Mouse (Mus musculus) intestine, postnatal 0 days (tissue): ENCODE data around the gene Rab10. TPM values are rescaled to one million over a fixed set of nuclear protein-coding genes. Genes with fewer than 3 reads are reported as not detected.

Source experiments
- ATAC-seq: fragments of 200-750 bp; cut with Nextera tagmentation; 2 replicates; pipeline ENCODE4 v1.8.0; 2017; ENCODE audit warnings: mild to moderate bottlenecking, moderate TSS enrichment, moderate library complexity
- H3K27ac ChIP-seq: fragments of 300-500 bp; sonication (generic); 2 replicates; pipeline ENCODE4 v1.5.1; 2014; ENCODE audit warnings: mild to moderate bottlenecking, low read depth, low read length, moderate library complexity
- H3K27me3 ChIP-seq: fragments of 300-500 bp; sonication (generic); replicated peaks from 2 replicates; pipeline ENCODE4 v1.6.1; 2014; ENCODE audit warnings: low read length, mixed read lengths; ENCODE audit not compliant: control insufficient read depth, insufficient read depth
- H3K36me3 ChIP-seq: fragments of 300-500 bp; sonication (generic); 2 replicates; pipeline ENCODE4 v1.6.1; 2014; ENCODE audit warnings: mild to moderate bottlenecking, moderate library complexity; ENCODE audit not compliant: control insufficient read depth, insufficient read depth
- H3K4me1 ChIP-seq: fragments of 300-500 bp; sonication (generic); replicated peaks from 2 replicates; pipeline ENCODE4 v1.6.1; 2014; ENCODE audit warnings: antibody characterized with exemption, low read length, mixed read lengths; ENCODE audit not compliant: control insufficient read depth, insufficient read depth
- H3K4me2 ChIP-seq: fragments of 300-500 bp; sonication (generic); replicated peaks from 2 replicates; pipeline ENCODE4 v1.6.1; 2014; ENCODE audit warnings: low read depth, mild to moderate bottlenecking, moderate library complexity
- H3K4me3 ChIP-seq: fragments of 300-500 bp; sonication (generic); 2 replicates; pipeline ENCODE4 v1.5.1; 2014; ENCODE audit warnings: low read depth, low read length
- H3K9ac ChIP-seq: fragments of 300-500 bp; sonication (generic); 2 replicates; pipeline ENCODE4 v1.6.1; 2014; ENCODE audit warnings: mild to moderate bottlenecking, low read depth, low read length
- H3K9me3 ChIP-seq: fragments of 300-500 bp; sonication (generic); 2 replicates; pipeline ENCODE4 v1.6.1; 2016; ENCODE audit warnings: mixed run types; ENCODE audit not compliant: control insufficient read depth
- CTCF ChIP-seq: sonication (generic); IDR thresholded peaks from 2 replicates; pipeline ENCODE4 v1.5.1; 2016; ENCODE audit warnings: low read depth, mild to moderate bottlenecking, control low read depth, antibody characterized with exemption, moderate library complexity
- WGBS: fragments of 180-500 bp; shearing (Covaris S2); extraction: QIAGEN DNeasy Blood & Tissue Kit; methylation state at CpG from one replicate; pipeline ENCODE4 v1.1.7; 2014; 5-methylcytosine and 5-hydroxymethylcytosine counted together
- polyA plus RNA-seq: library from polyadenylated mRNA; unstranded; fragments of >200 nt; fragmentation: Nextera tagmentation; extraction: Ambion mirVana; gene quantifications from 2 replicates; pipeline ENCODE4 v1.2.1, GENCODE M21; 2015

The Rab10 gene
- polyA plus RNA-seq, 1 experiment from 2014 or later, result 47.0 TPM

GRCm38 (mm10) chr12:3349387-3349786 is 39.6 kb upstream of the Rab10 start:
- Histone ChIP-seq H3K4me1 (no peaks in the 10 kb centered on the region), H3K36me3 (no peaks in the 10 kb centered on the region), H3K27me3 (no peaks in the 10 kb centered on the region), H3K27ac (no peak overlapping the region), H3K4me3 (no peak overlapping the region), H3K4me2 (no peak overlapping the region), H3K9ac (no peak overlapping the region), H3K9me3 (no peaks in the 10 kb centered on the region)
- TF ChIP-seq CTCF, result no peak
- no peak for ATAC-seq
- 87% methylated on average over 2 of the region's 3 CpGs for WGBS

- H3K9ac ChIP-seq, result no peak overlapping the region
- TF ChIP-seq CTCF, result no peak
- H3K27me3 ChIP-seq, result no peaks in the 10 kb centered on the region
- H3K27ac ChIP-seq, result no peak overlapping the region
- H3K9me3 ChIP-seq, result no peaks in the 10 kb centered on the region
- no peak for ATAC-seq
- no peaks in the 10 kb centered on the region for H3K4me1 ChIP-seq
- H3K4me2 ChIP-seq, result no peak overlapping the region
- no peaks in the 10 kb centered on the region for H3K36me3 ChIP-seq
- no peak overlapping the region for H3K4me3 ChIP-seq
Observed at GRCm38 (mm10) chr12:3347682-3348081, 37.9 kb upstream of the Rab10 start.

- Histone ChIP-seq H3K27ac (no peak overlapping the region), H3K27me3 (no peaks in the 10 kb centered on the region), H3K4me2 (no peak overlapping the region), H3K4me3 (no peak overlapping the region), H3K4me1 (no peaks in the 10 kb centered on the region), H3K9me3 (no peaks in the 10 kb centered on the region), H3K36me3 (no peaks in the 10 kb centered on the region), H3K9ac (no peak overlapping the region)
- 87% methylated on average over 5 of the region's 5 CpGs for WGBS
- no peak for ATAC-seq
- no peak for TF ChIP-seq CTCF
Observed at GRCm38 (mm10) chr12:3345038-3345437, 35.3 kb upstream of the Rab10 start.

GRCm38 (mm10) chr12:3344155-3344554 is 34.4 kb upstream of the Rab10 start:
- ATAC-seq, result no peak
- H3K9ac ChIP-seq, result no peak overlapping the region
- no peaks in the 10 kb centered on the region for H3K36me3 ChIP-seq
- TF ChIP-seq CTCF, result no peak
- H3K27ac ChIP-seq, result no peak overlapping the region
- H3K9me3 ChIP-seq, result no peaks in the 10 kb centered on the region
- H3K27me3 ChIP-seq, result no peaks in the 10 kb centered on the region
- no peaks in the 10 kb centered on the region for H3K4me1 ChIP-seq
- no peak overlapping the region for H3K4me2 ChIP-seq
- 73% methylated on average over 2 of the region's 2 CpGs for WGBS
- no peak overlapping the region for H3K4me3 ChIP-seq

GRCm38 (mm10) chr12:3338931-3339330 is 29.2 kb upstream of the Rab10 start:
- no peak overlapping the region for H3K27ac ChIP-seq
- TF ChIP-seq CTCF, result no peak
- H3K4me1 ChIP-seq, result no peaks in the 10 kb centered on the region
- ATAC-seq, result no peak
- H3K4me3 ChIP-seq, result no peak overlapping the region
- H3K4me2 ChIP-seq, result no peak overlapping the region
- no peaks in the 10 kb centered on the region for H3K27me3 ChIP-seq
- 58% methylated on average over 1 of the region's 1 CpGs for WGBS
- H3K9me3 ChIP-seq, result no peaks in the 10 kb centered on the region
- no peaks in the 10 kb centered on the region for H3K36me3 ChIP-seq
- H3K9ac ChIP-seq, result no peak overlapping the region

GRCm38 (mm10) chr12:3329677-3330076 is 19.9 kb upstream of the Rab10 start:
- H3K36me3 ChIP-seq, result no peaks in the 10 kb centered on the region
- no peak for TF ChIP-seq CTCF
- no peak overlapping the region for H3K4me3 ChIP-seq
- H3K27me3 ChIP-seq, result no peaks in the 10 kb centered on the region
- H3K27ac ChIP-seq, result no peak overlapping the region
- no peak overlapping the region for H3K9ac ChIP-seq
- H3K9me3 ChIP-seq, result no peaks in the 10 kb centered on the region
- 71% methylated on average over 4 of the region's 4 CpGs for WGBS
- H3K4me2 ChIP-seq, result no peak overlapping the region
- H3K4me1 ChIP-seq, result no peaks in the 10 kb centered on the region
- no peak for ATAC-seq

- Histone ChIP-seq H3K36me3 (no peaks in the 10 kb centered on the region), H3K9ac (no peak overlapping the region), H3K27me3 (no peaks in the 10 kb centered on the region), H3K4me2 (no peak overlapping the region), H3K9me3 (no peaks in the 10 kb centered on the region), H3K4me3 (no peak overlapping the region), H3K27ac (no peak overlapping the region), H3K4me1 (no peaks in the 10 kb centered on the region)
- ATAC-seq, result no peak
- whole genome bisulfite sequencing, result 90% methylated on average over 2 of the region's 2 CpGs
- TF ChIP-seq CTCF, result no peak
Observed at GRCm38 (mm10) chr12:3325232-3325631, 15.5 kb upstream of the Rab10 start.
